Mouse (Mus musculus) heart, adult 2 months (tissue): ENCODE measurements around the gene Lrrc8d. TPM values are rescaled to one million over a fixed set of nuclear protein-coding genes. Genes with fewer than 3 reads are reported as not detected.

Experiments
- DNase-seq, 2 experiments: peaks; one replicate each; pipeline ENCODE4 v3.0.0; 2021
- H3K27ac ChIP-seq: fragments of 200-600 bp; 2 replicates; pipeline ENCODE4 v1.8.1; 2022
- H3K27me3 ChIP-seq: fragments of 200-500 bp; 2 replicates; pipeline ENCODE4 v1.6.1; 2012; ENCODE audit warnings: mild to moderate bottlenecking, low read length, inconsistent platforms, mixed read lengths; ENCODE audit not compliant: control insufficient read depth, insufficient read depth
- H3K36me3 ChIP-seq: fragments of 200-500 bp; 2 replicates; pipeline ENCODE4 v1.6.1; 2012; ENCODE audit warnings: low read length, inconsistent platforms; ENCODE audit not compliant: control insufficient read depth, insufficient read depth
- H3K4me1 ChIP-seq: fragments of 200-500 bp; 2 replicates; pipeline ENCODE4 v1.6.1; 2011; ENCODE audit warnings: low read length; ENCODE audit not compliant: control insufficient read depth, insufficient read depth
- H3K4me3 ChIP-seq: fragments of 200-600 bp; 2 replicates; pipeline ENCODE4 v1.8.1; 2022
- H3K79me2 ChIP-seq: fragments of 200-500 bp; replicated peaks from 2 replicates; pipeline ENCODE4 v1.6.1; 2012; ENCODE audit warnings: mild to moderate bottlenecking, inconsistent platforms, low read length, moderate library complexity, mixed read lengths; ENCODE audit not compliant: control insufficient read depth, insufficient read depth
- H3K9ac ChIP-seq: fragments of 200-500 bp; 2 replicates; pipeline ENCODE4 v1.6.1; 2012; ENCODE audit warnings: low read depth, mild to moderate bottlenecking, control low read depth, inconsistent platforms, low read length, mixed read lengths
- CTCF ChIP-seq: fragments of 200-600 bp; IDR thresholded peaks from 2 replicates; pipeline ENCODE4 v1.8.1; 2022; ENCODE audit warnings: antibody characterized with exemption, mild to moderate bottlenecking, moderate library complexity
- EP300 ChIP-seq: fragments of 200-500 bp; IDR thresholded peaks from 2 replicates; pipeline ENCODE4 v1.6.1; 2011; ENCODE audit warnings: low read depth, low read length, control low read depth; ENCODE audit not compliant: insufficient read depth
- POLR2A ChIP-seq: fragments of 200-500 bp; IDR thresholded peaks from 2 replicates; pipeline ENCODE4 v1.6.1; 2011; ENCODE audit warnings: mild to moderate bottlenecking, low read depth, low read length, control low read depth; ENCODE audit not compliant: insufficient read depth
- WGBS: fragments of 180-500 bp; shearing (Covaris S2); methylation state at CpG from one replicate; pipeline ENCODE4 v1.1.7; 2018; 5-methylcytosine and 5-hydroxymethylcytosine counted together
- intact Hi-C: fragments of 180-260 bp; cut with DNase I; formaldehyde crosslinking; loops from one replicate; pipeline ENCODE4 v1.15.1; 2025
- polyA plus RNA-seq: library from polyadenylated mRNA; depleted of rRNA; stranded (reverse); fragments of >200 nt; gene quantifications from 2 replicates; pipeline ENCODE4 v1.2.3, GENCODE M21; 2012
- total RNA-seq, 2 experiments: library from RNA; stranded (reverse); gene quantifications; 2 replicates each; pipeline ENCODE4 v1.2.3; 2021

Gene Lrrc8d
- total and polyA plus RNA-seq, 3 experiments, result 4.3 to 8.8 (median 8.0) TPM

GRCm38 (mm10) chr5:105655100-105655734 lies 44.6 kb upstream of the Lrrc8d start:
- intact Hi-C loops, result no loop called here
- Histone ChIP-seq H3K4me1 (peaks cover 5% of the 10 kb centered on the region), H3K36me3 (no peaks in the 10 kb centered on the region), H3K79me2 (no peaks in the 10 kb centered on the region), H3K4me3 (no peak overlapping the region), H3K27me3 (no peaks in the 10 kb centered on the region), H3K9ac (no peak overlapping the region), H3K27ac (no peak overlapping the region)
- no peak for DNase-seq
- WGBS, result 69% methylated on average over 12 of the region's 12 CpGs
- TF ChIP-seq POLR2A (no peak), EP300 (no peak), CTCF (no peak)

GRCm38 (mm10) chr5:105661894-105662293 lies 37.9 kb upstream of the Lrrc8d start:
- no peak for TF ChIP-seq POLR2A
- no peak for TF ChIP-seq EP300
- TF ChIP-seq CTCF, result no peak
- no peaks in the 10 kb centered on the region for H3K79me2 ChIP-seq
- H3K4me1 ChIP-seq, result no peaks in the 10 kb centered on the region
- H3K4me3 ChIP-seq, result no peak overlapping the region
- H3K36me3 ChIP-seq, result no peaks in the 10 kb centered on the region
- H3K27ac ChIP-seq, result no peak overlapping the region
- WGBS, result 79% methylated on average over 5 of the region's 5 CpGs
- no peak for DNase-seq
- H3K27me3 ChIP-seq, result no peaks in the 10 kb centered on the region
- intact Hi-C loops, result no loop called here
- H3K9ac ChIP-seq, result no peak overlapping the region

- no peak for DNase-seq
- H3K27ac ChIP-seq, result no peak overlapping the region
- whole genome bisulfite sequencing, result 83% methylated on average over 5 of the region's 5 CpGs
These were observed 32.8 kb upstream of the Lrrc8d start for GRCm38 (mm10) chr5:105666930-105667329.

GRCm38 (mm10) chr5:105667411-105667810 lies 32.4 kb upstream of the Lrrc8d start:
- no peaks in the 10 kb centered on the region for H3K4me1 ChIP-seq
- intact Hi-C loops, result no loop called here
- no peaks in the 10 kb centered on the region for H3K36me3 ChIP-seq
- no peak overlapping the region for H3K27ac ChIP-seq
- 74% methylated on average over 6 of the region's 6 CpGs for WGBS
- no peaks in the 10 kb centered on the region for H3K27me3 ChIP-seq
- TF ChIP-seq POLR2A, result no peak
- no peak for TF ChIP-seq CTCF
- TF ChIP-seq EP300, result no peak
- H3K79me2 ChIP-seq, result no peaks in the 10 kb centered on the region
- DNase-seq, result no peak
- no peak overlapping the region for H3K4me3 ChIP-seq
- H3K9ac ChIP-seq, result no peak overlapping the region

More at GRCm38 (mm10) chr5:105666930-105667329, 32.8 kb upstream of the Lrrc8d start:
- no peak for TF ChIP-seq POLR2A
- TF ChIP-seq CTCF, result no peak
- no peak for TF ChIP-seq EP300
- Histone ChIP-seq H3K4me3 (no peak overlapping the region), H3K4me1 (no peaks in the 10 kb centered on the region), H3K27me3 (no peaks in the 10 kb centered on the region), H3K36me3 (no peaks in the 10 kb centered on the region), H3K9ac (no peak overlapping the region), H3K79me2 (no peaks in the 10 kb centered on the region)
- intact Hi-C loops, result no loop called here

GRCm38 (mm10) chr5:105669086-105669485 lies 30.7 kb upstream of the Lrrc8d start:
- H3K9ac ChIP-seq, result no peak overlapping the region
- no peak overlapping the region for H3K4me3 ChIP-seq
- no peaks in the 10 kb centered on the region for H3K4me1 ChIP-seq
- H3K36me3 ChIP-seq, result no peaks in the 10 kb centered on the region
- DNase-seq, result no peak
- H3K79me2 ChIP-seq, result no peaks in the 10 kb centered on the region
- no peak overlapping the region for H3K27ac ChIP-seq
- TF ChIP-seq EP300, result no peak
- no peak for TF ChIP-seq CTCF
- no peak for TF ChIP-seq POLR2A
- WGBS, result 79% methylated on average over 2 of the region's 2 CpGs
- H3K27me3 ChIP-seq, result no peaks in the 10 kb centered on the region
- intact Hi-C loops, result no loop called here

- Histone ChIP-seq H3K79me2 (no peaks in the 10 kb centered on the region), H3K9ac (no peak overlapping the region), H3K4me1 (no peaks in the 10 kb centered on the region), H3K4me3 (no peak overlapping the region), H3K36me3 (no peaks in the 10 kb centered on the region), H3K27me3 (no peaks in the 10 kb centered on the region), H3K27ac (no peak overlapping the region)
- intact Hi-C loops, result no loop called here
- WGBS, result 37% methylated on average over 10 of the region's 10 CpGs
- no peak for TF ChIP-seq CTCF
- DNase-seq, result no peak
These were observed 30.0 kb upstream of the Lrrc8d start for GRCm38 (mm10) chr5:105669508-105670353.
